Mouse (Mus musculus): ENCODE measurements at regions not wholly inside any gene's neighbourhood (a gene's known extent, or its start where the extent isn't known, plus 50 kb on each side); places are given as distances from the start of the nearest gene placed in this dataset.

GRCm38 (mm10) chr14:9161336-9161735 is 495.3 kb upstream of the 4930452B06Rik start:
- DNase-seq: no peak

DNA sequence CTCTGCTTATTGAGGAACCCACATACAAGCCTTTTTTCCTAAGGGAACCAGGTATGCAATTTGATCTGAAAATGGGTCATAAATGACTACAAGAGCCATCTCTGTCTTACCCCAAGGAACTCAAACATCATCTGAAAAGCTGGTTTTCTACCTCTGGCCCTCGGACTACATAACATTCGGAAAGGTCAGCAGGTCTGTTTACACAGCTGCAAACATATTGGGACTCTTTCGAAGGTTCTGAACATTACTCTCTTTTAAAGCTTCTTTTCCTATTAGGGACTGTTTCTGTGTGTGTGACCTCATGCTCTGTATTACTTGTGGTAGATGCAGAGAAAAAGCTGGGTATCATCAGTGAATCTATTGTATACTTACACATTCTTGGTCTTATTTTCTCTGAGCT is 491.9 kb upstream of the 4930452B06Rik start:
- no peak for DNase-seq

DNA sequence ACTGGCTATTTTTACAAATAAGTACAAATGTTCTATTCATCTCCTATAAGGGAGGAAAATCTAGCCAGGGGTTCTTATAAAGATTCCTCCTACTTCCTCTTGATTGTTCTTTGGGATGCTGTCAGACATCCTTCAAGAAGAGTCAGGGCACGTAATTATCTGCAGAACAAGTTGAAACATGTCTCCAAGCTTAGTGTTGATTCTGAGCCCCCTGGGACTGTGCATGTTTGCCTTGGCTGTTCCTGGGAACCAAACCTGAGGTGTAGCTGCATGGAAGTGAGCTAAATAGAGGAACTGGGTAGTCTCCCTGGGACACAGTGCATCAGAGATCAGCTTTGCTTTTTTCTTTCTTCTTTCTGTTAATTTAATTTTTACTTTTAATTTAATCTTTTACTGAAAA is 484.8 kb upstream of the 4930452B06Rik start:
- no peak for DNase-seq

DNA sequence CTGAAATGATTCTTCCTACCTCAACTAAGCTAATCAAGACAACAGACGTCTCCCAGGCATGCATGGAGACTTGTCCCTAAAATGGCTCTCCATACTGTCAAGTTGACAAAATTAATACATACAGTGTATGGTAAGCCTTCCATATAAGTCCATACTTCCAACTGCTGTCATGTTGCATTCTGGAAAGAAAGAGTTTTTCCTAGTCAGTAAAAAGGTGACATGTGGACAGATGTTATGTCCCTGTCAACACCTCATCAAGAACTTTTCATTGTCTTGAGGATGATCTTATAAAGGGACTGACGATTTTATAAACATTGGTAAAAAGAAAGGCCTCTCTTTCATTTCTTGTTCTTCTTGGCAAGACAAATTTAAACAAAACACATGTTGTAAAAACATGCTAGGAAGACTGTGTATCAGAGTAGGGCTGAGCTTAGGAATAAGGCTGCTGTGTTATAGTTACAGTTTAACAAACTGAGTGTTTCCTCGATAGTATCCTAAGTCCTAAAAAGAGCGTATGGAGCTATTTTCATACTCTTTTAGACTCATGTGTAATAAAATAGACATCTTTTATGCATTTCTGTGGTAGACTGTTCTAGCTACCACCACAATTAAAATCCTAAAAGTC is 480.7 kb upstream of the 4930452B06Rik start:
- DNase-seq: no peak

GRCm38 (mm10) chr14:9105708-9106107 is 439.7 kb upstream of the 4930452B06Rik start:
- DNase-seq: no peak

- peak; percentile 8 for DNase-seq
Observed at GRCm38 (mm10) chr14:9089625-9090326, 423.7 kb upstream of the 4930452B06Rik start.

DNA sequence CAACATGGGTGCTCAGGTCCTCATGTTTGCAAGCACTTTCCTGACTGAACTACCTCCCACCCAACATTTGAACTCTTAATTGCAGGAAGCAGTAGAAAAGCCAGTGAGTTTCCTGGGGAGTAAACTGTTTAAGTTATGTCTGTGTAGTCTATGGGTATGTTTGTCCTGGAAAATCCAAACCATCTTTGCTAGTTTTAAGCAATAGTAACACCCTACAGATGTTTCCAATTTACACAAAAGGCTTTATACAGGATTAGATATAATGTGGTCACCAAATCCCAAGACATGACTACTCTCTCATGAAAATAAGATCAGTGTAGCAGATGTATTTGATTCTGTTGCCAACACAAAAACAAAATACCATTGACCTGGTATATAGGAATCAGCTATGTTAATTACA is 421.1 kb upstream of the 4930452B06Rik start:
- DNase-seq: no peak

DNA sequence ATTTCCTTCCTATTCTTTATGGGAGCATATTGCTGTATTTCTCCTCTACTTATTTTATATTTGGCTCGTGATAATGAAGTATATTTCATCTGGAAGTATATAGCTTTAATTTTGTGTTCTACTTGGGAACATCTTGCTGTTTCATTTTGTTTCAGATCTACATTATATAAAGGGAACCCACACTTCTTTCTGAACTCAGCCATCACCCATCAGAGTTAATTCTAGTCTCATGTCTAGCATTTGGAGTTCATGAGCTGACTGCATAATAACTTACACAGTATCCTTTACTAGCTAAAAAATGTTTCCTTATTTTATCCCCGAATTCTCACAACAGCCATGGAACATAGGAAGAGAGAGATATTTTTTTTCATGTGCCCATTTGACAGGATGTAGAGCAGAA is 413.6 kb upstream of the 4930452B06Rik start:
- DNase-seq: no peak

- DNase-seq: no peak
Observed at GRCm38 (mm10) chr14:9079014-9079413, 413.0 kb upstream of the 4930452B06Rik start.

DNA sequence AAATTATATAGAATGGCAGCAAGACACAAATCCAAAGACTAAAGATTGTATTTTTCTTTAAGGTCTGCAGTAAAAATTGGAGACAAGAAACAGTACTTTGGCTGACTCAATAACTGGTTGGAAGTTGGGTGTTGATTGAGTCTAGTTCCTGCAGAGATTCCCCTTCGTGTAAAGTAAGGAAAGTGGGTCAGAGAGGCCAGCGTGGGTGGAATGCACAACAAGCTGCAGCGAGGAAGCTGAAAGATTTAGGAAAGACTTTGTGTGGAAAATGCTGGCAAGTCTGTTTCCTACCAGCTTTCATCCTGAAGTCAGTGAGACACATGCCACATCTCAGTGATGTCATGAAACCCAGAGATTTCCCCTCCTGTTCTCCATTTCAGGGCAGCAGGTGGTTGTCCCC is 405.1 kb upstream of the 4930452B06Rik start:
- no peak for DNase-seq

GRCm38 (mm10) chr14:9060058-9060457 is 394.0 kb upstream of the 4930452B06Rik start:
- DNase-seq: no peak

GRCm38 (mm10) chr14:9028811-9029210 is 362.8 kb upstream of the 4930452B06Rik start:
- no peak for DNase-seq

DNA sequence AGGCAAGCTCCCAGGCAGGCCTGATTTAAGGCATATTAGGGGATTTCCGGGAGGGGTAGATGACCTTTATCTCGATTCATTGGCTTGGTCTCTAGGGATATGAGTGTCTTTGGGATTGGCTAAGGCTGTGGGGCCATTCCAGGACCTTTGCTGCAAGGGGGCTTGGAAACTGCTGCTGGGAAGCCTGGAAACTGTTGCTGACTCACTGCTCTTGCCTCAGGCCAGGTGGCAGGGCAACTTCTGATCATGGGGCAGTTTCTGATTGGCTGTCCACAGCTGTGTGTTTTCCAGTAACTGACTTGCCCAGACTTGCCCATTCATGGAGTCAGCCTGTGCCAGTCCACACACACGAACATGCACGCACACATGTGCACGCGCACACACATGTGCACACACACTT is 349.8 kb upstream of the 4930452B06Rik start:
- no peak for DNase-seq

- DNase-seq: no peak
Observed at GRCm38 (mm10) chr14:9003034-9003433, 337.0 kb upstream of the 4930452B06Rik start.

GRCm38 (mm10) chr14:9000408-9001092 is 334.5 kb upstream of the 4930452B06Rik start:
- DNase-seq: no peak

DNA sequence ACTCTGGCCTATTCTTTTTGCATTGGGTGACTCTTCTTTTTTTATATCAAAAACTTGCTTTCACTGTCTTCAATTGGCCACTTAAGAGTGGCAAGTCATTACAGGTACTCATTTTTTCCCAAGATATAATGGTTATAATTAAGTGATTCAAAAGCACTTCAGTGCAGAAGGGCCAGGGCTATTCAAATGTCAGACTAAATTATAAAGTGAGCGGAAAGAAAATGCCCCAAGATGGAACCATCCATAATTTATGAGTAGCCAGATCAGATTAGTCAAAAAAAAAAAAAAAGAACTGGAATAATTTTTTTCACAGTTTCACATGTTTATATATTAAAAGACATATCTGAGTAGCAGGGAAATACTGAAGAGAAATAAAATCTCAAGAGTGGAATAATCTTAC is 333.8 kb upstream of the 4930452B06Rik start:
- DNase-seq: no peak

- DNase-seq: no peak
Observed at GRCm38 (mm10) chr14:8993421-8993820, 327.4 kb upstream of the 4930452B06Rik start.

- DNase-seq: no peak
Observed at GRCm38 (mm10) chr14:8985086-8985793, 319.2 kb upstream of the 4930452B06Rik start.

GRCm38 (mm10) chr14:8961554-8961953 is 295.5 kb upstream of the 4930452B06Rik start:
- DNase-seq: no peak

DNA sequence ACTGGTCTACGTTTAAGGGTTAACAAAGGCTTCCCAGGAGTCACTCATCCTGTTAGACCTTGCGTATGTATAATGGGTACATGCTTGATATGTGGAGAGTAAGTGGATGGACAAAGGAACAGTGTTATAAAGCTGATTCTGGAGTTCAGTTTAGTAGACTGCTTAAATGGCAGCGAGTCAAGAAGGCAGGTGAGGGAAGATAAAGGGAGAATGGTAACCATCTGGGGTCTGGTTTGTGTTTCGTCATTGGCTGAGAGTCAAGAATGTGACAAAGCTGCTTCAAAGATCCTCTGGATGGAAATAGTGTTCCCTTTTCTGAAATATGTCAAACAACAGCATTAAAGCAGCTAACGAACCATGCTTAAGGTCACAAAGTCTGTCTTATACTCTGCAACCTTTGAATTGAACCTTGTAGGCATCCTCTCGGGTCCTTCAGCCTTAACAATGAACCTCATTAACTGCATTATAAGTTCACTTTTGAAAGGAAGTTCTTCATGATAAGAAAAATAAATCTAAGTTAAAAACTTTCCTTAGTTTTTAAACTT is 286.9 kb upstream of the 4930452B06Rik start:
- no peak for DNase-seq

- DNase-seq: no peak
Observed at GRCm38 (mm10) chr14:8948751-8949150, 282.7 kb upstream of the 4930452B06Rik start.

- DNase-seq: no peak
Observed at GRCm38 (mm10) chr14:8946851-8947625, 281.0 kb upstream of the 4930452B06Rik start.
